8 mouse cellular contexts compared by ENCODE assay signal in the genomic region with DNA sequence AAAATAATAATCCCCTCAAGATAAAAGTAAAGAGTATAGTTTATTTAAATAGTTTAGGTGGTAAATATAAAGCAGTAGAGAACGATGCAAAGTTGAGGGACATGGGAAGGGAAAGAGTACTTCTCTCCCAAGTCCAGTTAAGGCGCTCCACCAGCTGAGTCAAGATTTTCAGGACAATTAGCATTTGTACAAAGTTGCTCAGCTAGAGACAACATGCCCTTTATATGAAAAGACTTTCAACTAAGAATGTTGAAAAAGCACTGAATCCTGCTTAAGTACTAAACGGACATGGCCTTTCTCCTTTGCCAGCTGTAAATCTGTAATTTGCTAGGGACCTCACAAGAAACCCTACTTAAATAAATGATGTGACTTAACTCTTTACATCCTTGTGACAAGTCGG. TPM values are rescaled to one million over a fixed set of nuclear protein-coding genes. Genes with fewer than 3 reads are reported as not detected.
A peak's percentile ranks its signal among the peaks of the same experiment; 100 is the strongest.
DNase-seq lines count a peak whose midpoint lies in the region; ATAC-seq and TF ChIP-seq lines count a peak whose summit lies in the region.

No protein-coding gene starts in this region.

- peak overlapping the region; percentile 67 for H3K4me3 ChIP-seq in layer of hippocampus, adult 2 months
- peak overlapping the region; percentile 61 for H3K4me3 ChIP-seq in embryonic facial prominence, embryonic 14.5 days (ENCODE audit: low read depth, low read length)
- peak overlapping the region; percentile 71; the same call in 1 of the 2 replicates for H3K4me3 ChIP-seq in intestine, embryonic 16.5 days (ENCODE audit: low read length)
- H3K4me3 ChIP-seq in neural tube, embryonic 15.5 days (replicated peaks): peak overlapping the region; percentile 50

- H3K4me2 ChIP-seq in embryonic facial prominence, embryonic 14.5 days (ENCODE audit: low read depth, low read length): peak overlapping the region; percentile 60
- peak overlapping the region; percentile 75 for H3K4me2 ChIP-seq in intestine, embryonic 16.5 days (ENCODE audit: low read depth, low read length)
- H3K4me2 ChIP-seq in neural tube, embryonic 15.5 days: peak overlapping the region; percentile 77

- TF ChIP-seq CTCF in layer of hippocampus, adult 2 months (conservative IDR thresholded peaks at IDR 0.05): no peak

- ATAC-seq in embryonic facial prominence, embryonic 14.5 days (ENCODE audit: low read depth): no peak
- no peak for ATAC-seq in intestine, embryonic 16.5 days
- ATAC-seq in neural tube, embryonic 15.5 days (ENCODE audit: low FRiP score): no peak
- ATAC-seq in monocyte, adult 5-6 weeks (replicated peaks; ENCODE audit: insufficient number of reproducible peaks, low FRiP score, low TSS enrichment, poor library complexity, severe bottlenecking): no peak
- no peak for ATAC-seq in activated CD4-positive, CD25-positive, alpha-beta regulatory T cell, adult 4 months

- WGBS in embryonic facial prominence, embryonic 14.5 days: 48% methylated on average over 4 of the region's 4 CpGs
- 38% methylated on average over 4 of the region's 4 CpGs for WGBS in intestine, embryonic 16.5 days
- 23% methylated on average over 4 of the region's 4 CpGs for WGBS in neural tube, embryonic 15.5 days

- no peak for DNase-seq in layer of hippocampus, adult 2 months (ENCODE audit: low spot score in 2 of 2)
- no peak for DNase-seq in layer of hippocampus, postnatal 36 days
- DNase-seq in embryonic facial prominence, embryonic 14.5 days (ENCODE audit: low spot score): no peak
- no peak for DNase-seq in cerebellum, adult 8-10 months

- no peaks in the 10 kb centered on the region for H3K27me3 ChIP-seq in embryonic facial prominence, embryonic 14.5 days (replicated peaks; ENCODE audit: control insufficient read depth, insufficient read depth, low read length)
- H3K27me3 ChIP-seq in intestine, embryonic 16.5 days (replicated peaks; ENCODE audit: control insufficient read depth, insufficient read depth, low read length): no peaks in the 10 kb centered on the region
- no peaks in the 10 kb centered on the region for H3K27me3 ChIP-seq in neural tube, embryonic 15.5 days (replicated peaks)

- H3K4me1 ChIP-seq in embryonic facial prominence, embryonic 14.5 days (ENCODE audit: control insufficient read depth, insufficient read depth, low read length): 0 out of 2 replicates have a peak, but pooled peaks cover 3% of the 10 kb centered on the region
- 0 out of 2 replicates have a peak, but pooled peaks cover 4% of the 10 kb centered on the region for H3K4me1 ChIP-seq in intestine, embryonic 16.5 days (ENCODE audit: control insufficient read depth, insufficient read depth, low read length)
- peaks cover 19% of the 10 kb centered on the region for H3K4me1 ChIP-seq in neural tube, embryonic 15.5 days

- no peaks in the 10 kb centered on the region for H3K36me3 ChIP-seq in embryonic facial prominence, embryonic 14.5 days (ENCODE audit: control insufficient read depth, insufficient read depth, low read length)
- no peaks in the 10 kb centered on the region for H3K36me3 ChIP-seq in intestine, embryonic 16.5 days (ENCODE audit: control insufficient read depth, insufficient read depth, low read length)
- no peaks in the 10 kb centered on the region for H3K36me3 ChIP-seq in neural tube, embryonic 15.5 days

- H3K9me3 ChIP-seq in embryonic facial prominence, embryonic 14.5 days (ENCODE audit: control insufficient read depth, low read length): no peaks in the 10 kb centered on the region
- no peaks in the 10 kb centered on the region for H3K9me3 ChIP-seq in intestine, embryonic 16.5 days (ENCODE audit: control insufficient read depth, low read length)
- H3K9me3 ChIP-seq in neural tube, embryonic 15.5 days (replicated peaks): no peaks in the 10 kb centered on the region

- peak overlapping the region; percentile 100 for H3K27ac ChIP-seq in layer of hippocampus, adult 2 months
- peak overlapping the region; percentile 94 for H3K27ac ChIP-seq in embryonic facial prominence, embryonic 14.5 days (replicated peaks; ENCODE audit: low read depth, low read length)
- no peak overlapping the region for H3K27ac ChIP-seq in intestine, embryonic 16.5 days (ENCODE audit: low read length)
- H3K27ac ChIP-seq in neural tube, embryonic 15.5 days (replicated peaks): peak overlapping the region; percentile 91

- H3K9ac ChIP-seq in embryonic facial prominence, embryonic 14.5 days (ENCODE audit: low read depth, low read length): peak overlapping the region; percentile 65
- H3K9ac ChIP-seq in intestine, embryonic 16.5 days (ENCODE audit: low read depth, low read length): peak overlapping the region; percentile 76
- peak overlapping the region; percentile 52 for H3K9ac ChIP-seq in neural tube, embryonic 15.5 days (replicated peaks)

RNA-seq across cellular contexts. Expression of gene Bbs2, which starts 0.3 kb away (rescaled TPM):
- total RNA-seq in layer of hippocampus, adult 2 months (2021): 10 to 100 TPM; 27.6 to 31.4 TPM
- 10 to 100 TPM; 21.7 to 27.3 TPM for total RNA-seq in layer of hippocampus, postnatal 36 days (2021)
- polyA plus RNA-seq in embryonic facial prominence, embryonic 14.5 days (2014; fragmentation: Nextera tagmentation; extraction: Ambion mirVana): 13.6 and 13.9 TPM in 2 replicates
- 6.8 and 8.2 TPM in 2 replicates for polyA plus RNA-seq in intestine, embryonic 16.5 days (2015; fragmentation: Nextera tagmentation; extraction: Ambion mirVana)
- polyA plus RNA-seq in neural tube, embryonic 15.5 days (2015; fragmentation: Nextera tagmentation; extraction: Ambion mirVana): 19.6 and 19.9 TPM in 2 replicates
- 6.9 to 11.8 TPM (median 11.4 TPM) in 3 replicates for total RNA-seq in monocyte, adult 5-6 weeks (2017)
- polyA plus RNA-seq in activated CD4-positive, CD25-positive, alpha-beta regulatory T cell, adult 4 months (2017; shearing (Covaris generic)): 1 to 10 TPM; 1.4 to 3.5 TPM

RNA-seq across cellular contexts. Expression of gene Mt4, which starts 38.0 kb away (rescaled TPM):
- not detected for total RNA-seq in layer of hippocampus, adult 2 months (2021)
- not detected for total RNA-seq in layer of hippocampus, postnatal 36 days (2021)
- 1.4 TPM in 1 of 2 replicates, not detected in the other for polyA plus RNA-seq in embryonic facial prominence, embryonic 14.5 days (2014; fragmentation: Nextera tagmentation; extraction: Ambion mirVana)
- polyA plus RNA-seq in intestine, embryonic 16.5 days (2015; fragmentation: Nextera tagmentation; extraction: Ambion mirVana): 5.5 and 6.3 TPM in 2 replicates
- polyA plus RNA-seq in neural tube, embryonic 15.5 days (2015; fragmentation: Nextera tagmentation; extraction: Ambion mirVana): not detected in 2 replicates
- total RNA-seq in monocyte, adult 5-6 weeks (2017): not detected in 3 replicates
- not detected for polyA plus RNA-seq in activated CD4-positive, CD25-positive, alpha-beta regulatory T cell, adult 4 months (2017; shearing (Covaris generic))

RNA-seq across cellular contexts. Expression of gene Mt3, which starts 53.4 kb away (rescaled TPM):
- 1,000 to 10,000 TPM; 1,175 to 1,192 TPM for total RNA-seq in layer of hippocampus, adult 2 months (2021)
- 1,000 to 10,000 TPM; 1,130 to 1,248 TPM for total RNA-seq in layer of hippocampus, postnatal 36 days (2021)
- polyA plus RNA-seq in embryonic facial prominence, embryonic 14.5 days (2014; fragmentation: Nextera tagmentation; extraction: Ambion mirVana): 10.8 and 14.1 TPM in 2 replicates
- 5.4 and 5.5 TPM in 2 replicates for polyA plus RNA-seq in intestine, embryonic 16.5 days (2015; fragmentation: Nextera tagmentation; extraction: Ambion mirVana)
- 244 and 279 TPM in 2 replicates for polyA plus RNA-seq in neural tube, embryonic 15.5 days (2015; fragmentation: Nextera tagmentation; extraction: Ambion mirVana)
- total RNA-seq in monocyte, adult 5-6 weeks (2017): not detected in 3 replicates
- not detected for polyA plus RNA-seq in activated CD4-positive, CD25-positive, alpha-beta regulatory T cell, adult 4 months (2017; shearing (Covaris generic))

Comparison
In these comparisons a context has a peak if more than half of its experiments do, and no peak if none do; other contexts are left out.
1. RNA of gene Mt3, which starts 53.4 kb away (polyA plus RNA-seq): 244 to 279 TPM in neural tube, embryonic 15.5 days; 10.8 to 14.1 TPM in embryonic facial prominence, embryonic 14.5 days, 5.4 to 5.5 TPM in intestine, embryonic 16.5 days and not detected in activated CD4-positive, CD25-positive, alpha-beta regulatory T cell, adult 4 months; every median in the first group is over 10 times any median in the second.
2. Peak in every context shown above with its lines, with median percentiles within 50 percentile points of each other: H3K4me3 ChIP-seq, H3K4me2 ChIP-seq and H3K9ac ChIP-seq.